Mouse (Mus musculus) midbrain, embryonic 14.5 days (tissue): ENCODE results near the gene Eif4a1. TPM values are rescaled to one million over a fixed set of nuclear protein-coding genes. Genes with fewer than 3 reads are reported as not detected.

Source experiments
- ATAC-seq: fragments of 200-750 bp; cut with Nextera tagmentation; 2 replicates; pipeline ENCODE4 v1.8.0; 2017; ENCODE audit warnings: moderate number of reproducible peaks, moderate library complexity; ENCODE audit not compliant: low FRiP score, low TSS enrichment
- DNase-seq: peaks from one replicate; pipeline ENCODE4 v3.0.0-alpha.2; 2015
- H3K27ac ChIP-seq: fragments of 300-500 bp; sonication (generic); replicated peaks from 2 replicates; pipeline ENCODE4 v1.5.1; 2014; ENCODE audit warnings: mild to moderate bottlenecking, low read depth, low read length, moderate library complexity
- H3K27me3 ChIP-seq: fragments of 300-500 bp; sonication (generic); 2 replicates; pipeline ENCODE4 v1.6.1; 2014; ENCODE audit warnings: low read length, control low read depth, mixed read lengths; ENCODE audit not compliant: control insufficient read depth, insufficient read depth
- H3K36me3 ChIP-seq: fragments of 300-500 bp; sonication (generic); 2 replicates; pipeline ENCODE4 v1.6.1; 2014; ENCODE audit warnings: low read length, control low read depth; ENCODE audit not compliant: control insufficient read depth, insufficient read depth
- H3K4me1 ChIP-seq: fragments of 300-500 bp; sonication (generic); 2 replicates; pipeline ENCODE4 v1.6.1; 2014; ENCODE audit warnings: mild to moderate bottlenecking, antibody characterized with exemption, low read length, control low read depth; ENCODE audit not compliant: control insufficient read depth, insufficient read depth
- H3K4me2 ChIP-seq: fragments of 300-500 bp; sonication (generic); 2 replicates; pipeline ENCODE4 v1.6.1; 2014; ENCODE audit warnings: mild to moderate bottlenecking, low read length, moderate library complexity
- H3K4me3 ChIP-seq: fragments of 300-500 bp; sonication (generic); replicated peaks from 2 replicates; pipeline ENCODE4 v1.5.1; 2014; ENCODE audit warnings: low read depth, low read length
- H3K9ac ChIP-seq: fragments of 300-500 bp; sonication (generic); replicated peaks from 2 replicates; pipeline ENCODE4 v1.6.1; 2014; ENCODE audit warnings: mild to moderate bottlenecking, low read length, moderate library complexity
- H3K9me3 ChIP-seq: fragments of 300-500 bp; sonication (generic); 2 replicates; pipeline ENCODE4 v1.6.1; 2016; ENCODE audit warnings: low read length, control low read depth, mixed read lengths; ENCODE audit not compliant: control insufficient read depth
- WGBS: fragments of 180-500 bp; shearing (Covaris S2); extraction: QIAGEN DNeasy Blood & Tissue Kit; methylation state at CpG from one replicate; pipeline ENCODE4 v1.1.7; 2014; 5-methylcytosine and 5-hydroxymethylcytosine counted together
- microRNA counts: library from miRNA; unstranded; fragments of <30 nt; microRNA quantifications from one replicate; lab custom pipeline; 2016
- microRNA-seq: library from miRNA; unstranded; fragments of <30 nt; microRNA quantifications from one replicate; pipeline ENCODE4, GENCODE M21; 2016
- polyA plus RNA-seq: library from polyadenylated mRNA; unstranded; fragments of >200 nt; fragmentation: Nextera tagmentation; extraction: Ambion mirVana; gene quantifications from 2 replicates; pipeline ENCODE4 v1.2.1, GENCODE M21; 2014

The Eif4a1 gene
- polyA plus RNA-seq, 1 experiment from 2014 or later: 707 TPM

DNA sequence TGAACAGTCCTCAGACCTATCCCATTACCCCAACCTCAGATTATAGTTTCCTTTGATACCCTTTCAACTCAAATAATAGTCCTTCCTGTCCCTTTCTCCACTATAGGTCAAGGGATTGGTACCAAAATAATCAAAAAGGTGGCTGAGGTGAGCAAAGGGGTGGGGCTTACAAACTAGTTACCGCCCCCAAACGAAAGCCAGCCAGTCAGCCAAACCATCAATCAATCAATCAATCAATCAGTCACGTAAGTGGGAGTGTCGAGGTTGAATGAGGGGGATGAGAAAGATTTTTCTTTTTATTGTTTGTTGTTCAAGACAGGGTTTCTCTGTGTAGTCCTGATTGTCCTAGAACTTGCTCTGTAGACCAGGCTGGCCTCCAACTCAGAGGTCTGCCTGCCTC is 49.2 kb downstream of the Eif4a1 start:
- H3K36me3 ChIP-seq: no peaks in the 10 kb centered on the region
- ATAC-seq: no peak
- no peak for DNase-seq
- H3K9me3 ChIP-seq: no peaks in the 10 kb centered on the region
- H3K9ac ChIP-seq: peak overlapping the region; percentile 62
- whole genome bisulfite sequencing: 76% methylated on average over 4 of the region's 4 CpGs
- H3K4me2 ChIP-seq: peak overlapping the region; percentile 81
- peaks cover 18% of the 10 kb centered on the region for H3K4me1 ChIP-seq
- peak overlapping the region; percentile 42; the same call in 1 of the 2 replicates for H3K4me3 ChIP-seq
- no peak overlapping the region for H3K27ac ChIP-seq
- no peaks in the 10 kb centered on the region for H3K27me3 ChIP-seq

DNA sequence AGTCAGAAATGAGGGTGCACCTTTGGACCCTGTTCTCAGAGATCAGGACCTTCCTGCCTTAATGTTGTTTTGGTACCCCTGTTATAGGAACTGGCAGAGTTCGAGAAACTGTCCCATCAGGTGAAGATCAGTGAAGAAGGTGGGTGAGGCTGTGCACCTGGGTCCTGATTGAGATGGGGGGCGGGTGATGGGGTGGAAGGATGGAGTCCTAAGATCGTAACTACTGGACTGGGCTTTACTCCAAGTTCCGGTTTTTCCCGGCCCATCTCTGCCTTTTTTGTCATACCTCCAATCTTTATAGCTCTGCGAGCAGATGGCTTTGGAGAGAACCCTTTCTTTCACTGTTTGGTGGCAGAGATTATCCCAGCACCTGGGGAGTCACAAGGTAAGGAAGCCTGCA is 49.8 kb downstream of the Eif4a1 start:
- Histone ChIP-seq H3K9me3 (no peaks in the 10 kb centered on the region), H3K9ac (peak overlapping the region; percentile 62), H3K27ac (peak overlapping the region; percentile 74), H3K4me3 (peak overlapping the region; percentile 42), H3K27me3 (no peaks in the 10 kb centered on the region), H3K4me2 (peak overlapping the region; percentile 81), H3K4me1 (peaks cover 18% of the 10 kb centered on the region), H3K36me3 (no peaks in the 10 kb centered on the region)
- ATAC-seq: no peak; the same call in 1 of the 2 replicates
- 44% methylated on average over 6 of the region's 6 CpGs for WGBS
- peak; percentile 12 for DNase-seq

DNA sequence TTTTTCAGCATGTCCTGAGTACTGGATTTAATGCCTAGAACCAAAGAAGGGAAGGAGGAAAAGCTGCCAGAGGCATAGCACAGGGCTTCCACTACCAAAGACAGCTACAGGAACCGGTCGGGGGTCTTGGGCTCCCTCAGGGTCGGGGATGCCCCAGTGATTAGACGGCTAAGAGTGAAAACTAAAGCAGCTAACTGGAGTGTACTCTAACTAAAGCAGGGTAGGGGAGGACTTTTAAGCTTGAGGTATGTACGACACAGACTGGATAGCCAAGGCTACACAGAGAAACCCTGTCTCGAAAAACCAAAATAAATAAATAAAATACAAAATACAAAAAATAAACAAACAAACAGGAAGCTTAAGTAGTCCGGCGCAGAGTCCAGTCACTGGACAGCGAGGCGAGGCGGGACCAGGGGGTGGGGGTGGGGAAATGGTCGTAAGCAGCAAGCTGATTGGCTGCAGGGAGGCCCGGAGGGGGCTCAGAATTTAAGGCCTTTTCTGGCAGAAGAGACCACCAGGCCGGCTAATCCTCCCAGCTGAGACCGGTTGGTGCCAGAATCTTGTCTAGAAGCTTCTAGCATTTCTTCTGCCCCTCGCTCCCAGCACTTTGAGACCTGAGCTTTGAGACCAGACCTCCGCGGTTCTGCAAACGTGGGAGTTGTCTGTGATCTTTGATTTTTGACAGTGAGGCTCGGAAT is 50.5 kb downstream of the Eif4a1 start, which contains the start of gene Sat2:
Sat2 (plus strand) TSS at position 454 of the 698 bp plus-strand sequence.
- H3K36me3 ChIP-seq: no peaks in the 10 kb centered on the region
- under 1% methylated on average over 20 of the region's 20 CpGs for WGBS
- H3K27me3 ChIP-seq: no peaks in the 10 kb centered on the region
- H3K4me3 ChIP-seq: peak within 1 kb of the TSS; percentile 42
- peak within 1 kb of the TSS; percentile 81 for H3K4me2 ChIP-seq
- ATAC-seq: peak; percentile 74; the same call in 1 of the 2 replicates
- peak within 1 kb of the TSS; percentile 74 for H3K27ac ChIP-seq
- H3K9ac ChIP-seq: peak within 1 kb of the TSS; percentile 62
- H3K4me1 ChIP-seq: peaks cover 18% of the 10 kb centered on the region
- DNase-seq: peak; percentile 88
- no peaks in the 10 kb centered on the region for H3K9me3 ChIP-seq

DNA sequence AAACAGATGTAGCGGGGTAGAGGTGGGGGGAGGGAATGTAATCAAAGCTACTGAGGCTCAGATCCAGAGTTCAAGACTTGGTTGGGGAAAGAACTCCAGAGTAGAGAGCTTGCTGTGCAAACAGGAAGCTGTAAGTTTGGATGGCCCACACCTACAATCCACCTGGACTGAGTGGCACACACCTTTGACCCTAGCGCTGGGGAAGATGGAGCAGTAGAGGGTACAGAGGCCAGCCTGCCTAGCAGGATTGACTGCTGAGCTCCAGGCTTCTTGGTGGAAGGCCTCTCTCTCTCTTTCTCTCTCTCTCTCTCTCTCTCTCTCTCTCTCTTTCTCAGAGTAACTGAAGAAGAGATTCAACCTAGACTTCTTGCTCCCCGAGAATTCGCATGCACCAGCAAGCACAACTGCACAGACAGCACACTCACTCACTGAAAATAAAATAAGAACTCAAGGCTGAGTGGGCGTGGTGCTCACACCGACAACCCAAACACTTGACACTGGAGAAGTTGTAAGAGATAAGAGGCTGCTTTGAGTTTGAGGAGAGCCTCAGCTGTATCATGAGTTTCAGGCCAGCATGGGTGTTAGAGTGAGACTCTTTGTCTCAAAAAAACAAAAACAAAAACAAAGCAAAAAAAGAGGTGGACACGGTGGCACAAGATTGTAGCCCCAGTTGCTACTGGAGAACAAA is 51.7 kb downstream of the Eif4a1 start:
- H3K27ac ChIP-seq: no peak overlapping the region
- no peak overlapping the region for H3K9ac ChIP-seq
- no peak overlapping the region for H3K4me2 ChIP-seq
- H3K27me3 ChIP-seq: no peaks in the 10 kb centered on the region
- WGBS: 88% methylated on average over 7 of the region's 7 CpGs
- DNase-seq (no peak), ATAC-seq (no peak)
- H3K4me3 ChIP-seq: no peak overlapping the region
- H3K9me3 ChIP-seq: no peaks in the 10 kb centered on the region
- H3K36me3 ChIP-seq: no peaks in the 10 kb centered on the region
- peaks cover 18% of the 10 kb centered on the region for H3K4me1 ChIP-seq

DNA sequence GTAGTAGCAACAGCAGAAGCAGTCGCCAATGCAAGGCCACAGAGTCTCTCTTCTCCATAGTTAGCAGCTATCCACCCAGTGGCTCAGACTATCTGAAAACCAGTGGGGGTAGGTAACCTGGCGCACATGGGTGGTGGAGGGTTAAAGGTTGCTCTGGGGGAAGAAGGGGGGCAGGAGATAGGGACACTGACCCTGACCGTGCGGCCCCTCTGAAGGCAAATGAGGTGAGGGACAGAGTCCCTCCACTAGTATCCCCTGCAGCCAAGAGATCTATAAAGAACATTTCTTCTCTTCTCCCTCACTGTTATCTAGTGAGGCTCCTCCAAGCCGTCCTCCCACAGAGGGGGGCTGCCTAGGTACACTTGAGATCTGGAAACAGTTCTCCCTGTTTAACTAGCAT is 54.4 kb downstream of the Eif4a1 start, which contains the start of gene Shbg:
Shbg (minus strand) TSS at position 101 of the 400 bp plus-strand sequence.
- H3K4me1 ChIP-seq: peaks cover 13% of the 10 kb centered on the region
- DNase-seq: no peak
- no peak for ATAC-seq
- no peaks in the 10 kb centered on the region for H3K36me3 ChIP-seq
- no peaks in the 10 kb centered on the region for H3K9me3 ChIP-seq
- WGBS: 78% methylated on average over 5 of the region's 5 CpGs
- no peak within 1 kb of the TSS for H3K4me3 ChIP-seq
- H3K4me2 ChIP-seq: no peak within 1 kb of the TSS
- H3K27me3 ChIP-seq: no peaks in the 10 kb centered on the region
- H3K27ac ChIP-seq: no peak within 1 kb of the TSS
- no peak within 1 kb of the TSS for H3K9ac ChIP-seq

MicroRNA genes within 50 kb of the gene (microRNA counts, 519-probe panel; counts per million panel counts)
- microRNA mmu-miR-1934 (lab: Ali Mortazavi, UCI) (not detected), microRNA mmu-miR-467f (lab: Ali Mortazavi, UCI) (3,868 counts per million, percentile 23 among the panel's probes with 10 or more counts)

Small RNA genes lying within 50 kb of the gene (microRNA-seq; reads per million reads assigned to microRNA genes)
- gene Mir1934 (3.4 reads per million, percentile 21 among the genes with 10 or more reads in this experiment), gene Mir467f (not detected)

Other genes starting within 250 kb of the Eif4a1 start
- 4.8 and 5.7 TPM in 2 replicates for gene Dnah2, start 123.3 kb downstream of the Eif4a1 start, polyA plus RNA-seq
- gene Efnb3, start 112.2 kb downstream of the Eif4a1 start, polyA plus RNA-seq: 40.7 and 109 TPM in 2 replicates
- 22.5 and 22.7 TPM in 2 replicates for gene Wrap53, start 92.2 kb downstream of the Eif4a1 start, polyA plus RNA-seq
- gene Trp53, start 92.1 kb downstream of the Eif4a1 start, polyA plus RNA-seq: 66.1 and 69.2 TPM in 2 replicates
- 46.5 and 46.7 TPM in 2 replicates for gene Atp1b2, start 66.5 kb downstream of the Eif4a1 start, polyA plus RNA-seq
- gene Shbg, start 54.5 kb downstream of the Eif4a1 start, polyA plus RNA-seq: not detected in 2 replicates
- gene Sat2, start 50.4 kb downstream of the Eif4a1 start, polyA plus RNA-seq: 21.6 and 22.5 TPM in 2 replicates
- gene Fxr2, start 39.4 kb downstream of the Eif4a1 start, polyA plus RNA-seq: 35.9 and 38.4 TPM in 2 replicates
- gene Sox15, start 17.1 kb downstream of the Eif4a1 start, polyA plus RNA-seq: not detected in 2 replicates
- 64.0 and 108 TPM in 2 replicates for gene Mpdu1, start 9.8 kb downstream of the Eif4a1 start, polyA plus RNA-seq
- 3.7 and 7.9 TPM in 2 replicates for gene Cd68, start 6.3 kb downstream of the Eif4a1 start, polyA plus RNA-seq
- gene Senp3, start 9.7 kb upstream of the Eif4a1 start, polyA plus RNA-seq: 93.3 and 103 TPM in 2 replicates
- 0.16 and 0.25 TPM in 2 replicates for gene Tnfsf13, start 13.4 kb upstream of the Eif4a1 start, polyA plus RNA-seq
- 1.6 and 3.0 TPM in 2 replicates for gene Tnfsf12, start 23.4 kb upstream of the Eif4a1 start, polyA plus RNA-seq
- 0.51 and 1.1 TPM in 2 replicates for gene Tnfsfm13, start 23.7 kb upstream of the Eif4a1 start, polyA plus RNA-seq
- 20.0 and 30.7 TPM in 2 replicates for gene Polr2a, start 86.2 kb upstream of the Eif4a1 start, polyA plus RNA-seq
- gene Slc35g3, start 89.5 kb upstream of the Eif4a1 start, polyA plus RNA-seq: 0.14 TPM in 1 of 2 replicates, not detected in the other
- 3.8 and 4.2 TPM in 2 replicates for gene Zbtb4, start 93.5 kb upstream of the Eif4a1 start, polyA plus RNA-seq
- gene Chrnb1, start 123.5 kb upstream of the Eif4a1 start, polyA plus RNA-seq: 0.80 and 1.3 TPM in 2 replicates
- gene Fgf11, start 129.4 kb upstream of the Eif4a1 start, polyA plus RNA-seq: 3.2 and 3.6 TPM in 2 replicates
- 0.58 and 0.82 TPM in 2 replicates for gene Tmem102, start 133.2 kb upstream of the Eif4a1 start, polyA plus RNA-seq
- gene Gm39566, start 142.9 kb upstream of the Eif4a1 start, polyA plus RNA-seq: not detected in 2 replicates
- gene Spem2, start 146.0 kb upstream of the Eif4a1 start, polyA plus RNA-seq: not detected in 2 replicates
- gene Spem1, start 149.8 kb upstream of the Eif4a1 start, polyA plus RNA-seq: 0.49 and 0.85 TPM in 2 replicates
- gene Nlgn2, start 165.4 kb upstream of the Eif4a1 start, polyA plus RNA-seq: 25.1 and 32.4 TPM in 2 replicates
- gene Tmem256, start 166.1 kb upstream of the Eif4a1 start, polyA plus RNA-seq: 313 and 417 TPM in 2 replicates
- 41.3 and 51.9 TPM in 2 replicates for gene Plscr3, start 174.0 kb upstream of the Eif4a1 start, polyA plus RNA-seq
- gene Tnk1, start 186.3 kb upstream of the Eif4a1 start, polyA plus RNA-seq: not detected in 2 replicates
- gene Tmem95, start 205.6 kb upstream of the Eif4a1 start, polyA plus RNA-seq: not detected in 2 replicates
- 0.74 and 1.0 TPM in 2 replicates for gene Kctd11, start 209.0 kb upstream of the Eif4a1 start, polyA plus RNA-seq
- gene Acap1, start 223.1 kb upstream of the Eif4a1 start, polyA plus RNA-seq: 0.17 and 0.30 TPM in 2 replicates
- gene 2810408A11Rik, start 228.6 kb upstream of the Eif4a1 start, polyA plus RNA-seq: 9.4 and 13.0 TPM in 2 replicates
- 27.5 and 29.0 TPM in 2 replicates for gene Neurl4, start 228.6 kb upstream of the Eif4a1 start, polyA plus RNA-seq
- gene Gps2, start 241.5 kb upstream of the Eif4a1 start, polyA plus RNA-seq: 56.4 and 62.4 TPM in 2 replicates
- gene Eif5a, start 249.5 kb upstream of the Eif4a1 start, polyA plus RNA-seq: 1,083 and 1,099 TPM in 2 replicates